Mouse (Mus musculus): ENCODE data around the gene Aff3.

Aff3 gene

DNA sequence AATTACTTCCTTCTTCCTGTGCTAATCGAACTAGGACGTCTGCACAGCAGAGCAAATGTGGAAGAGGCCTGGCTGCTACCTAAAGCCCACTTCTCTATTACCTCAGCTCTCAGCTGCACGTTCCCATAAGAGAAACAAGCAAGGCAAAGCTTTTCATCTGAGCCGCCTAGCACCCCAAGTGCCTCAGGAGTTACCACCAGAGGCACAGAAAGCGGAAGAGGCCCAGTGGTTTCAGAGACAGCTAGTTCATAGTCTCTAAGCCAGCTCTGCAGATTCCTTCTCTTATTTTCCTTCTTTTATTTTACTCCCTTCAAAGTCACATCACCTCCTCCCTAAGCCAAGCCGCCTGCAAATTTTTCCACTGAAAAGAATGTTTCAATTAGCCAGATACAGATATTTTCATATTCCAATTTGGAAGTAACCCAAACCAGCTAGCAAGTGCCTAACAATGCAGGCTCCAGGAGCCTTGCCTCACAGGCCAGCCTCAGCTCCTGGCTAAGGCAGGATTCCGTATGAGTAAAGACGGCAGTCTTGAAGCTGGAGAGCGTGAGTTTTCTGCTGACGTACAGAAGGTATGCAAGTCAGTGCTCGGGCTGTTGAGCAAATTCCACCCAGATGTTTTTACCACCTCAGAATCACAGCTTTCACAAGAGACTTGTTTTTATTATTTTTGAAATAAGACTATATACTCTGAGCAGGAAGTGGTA is 62.8 kb downstream of the Aff3 start:
- no peak for DNase-seq (ENCODE audit: low spot score in 2 of 2)

DNA sequence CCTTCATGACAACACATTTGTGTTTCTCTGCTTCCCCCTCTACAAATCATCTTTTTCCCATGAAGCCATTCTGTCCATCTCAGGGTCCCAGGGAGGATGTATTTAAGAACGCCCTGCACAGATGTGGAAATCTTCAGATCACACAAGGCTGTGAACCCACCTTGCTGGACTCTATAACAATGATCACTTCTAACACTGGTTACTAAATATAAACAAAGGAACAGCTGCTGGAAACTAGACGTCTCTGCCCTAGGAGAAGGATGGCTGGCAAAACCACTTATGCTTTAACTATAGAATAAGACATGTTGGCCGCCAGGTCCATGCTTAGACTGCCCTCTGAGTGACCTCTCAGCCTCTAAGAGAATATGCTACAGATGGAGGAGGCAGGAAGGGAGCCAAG is 69.4 kb downstream of the Aff3 start:
- DNase-seq (ENCODE audit: low spot score in 2 of 2) = no peak

GRCm38 (mm10) chr1:38594766-38595165 is 70.0 kb downstream of the Aff3 start:
- DNase-seq (ENCODE audit: low spot score in 2 of 2) = no peak

- DNase-seq (ENCODE audit: low spot score in 2 of 2) = no peak
These were observed 73.6 kb downstream of the Aff3 start for GRCm38 (mm10) chr1:38591194-38591593.

GRCm38 (mm10) chr1:38588741-38589140 is 76.0 kb downstream of the Aff3 start:
- no peak for DNase-seq (ENCODE audit: low spot score in 2 of 2)

- no peak for DNase-seq (ENCODE audit: low spot score in 2 of 2)
These were observed 82.4 kb downstream of the Aff3 start for GRCm38 (mm10) chr1:38582328-38582727.

DNA sequence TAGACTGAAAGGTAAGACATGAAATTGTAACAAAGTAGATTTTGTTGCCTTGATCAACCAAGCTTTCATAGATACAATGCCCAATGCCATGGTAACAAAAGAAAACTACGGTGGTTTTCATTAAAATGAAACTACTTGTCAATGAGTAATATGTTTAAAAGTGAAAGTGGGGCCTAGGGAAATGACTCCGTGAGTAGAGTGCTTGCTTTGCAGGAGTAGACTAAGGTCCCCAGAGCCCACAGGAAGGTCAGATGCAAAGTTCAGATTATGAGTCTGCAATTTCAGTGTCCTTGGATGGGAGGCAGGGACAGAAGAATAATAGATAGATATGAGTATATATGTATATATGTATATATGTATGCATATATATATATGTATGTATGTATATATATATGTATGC is 84.2 kb downstream of the Aff3 start:
- no peak for DNase-seq (ENCODE audit: low spot score in 2 of 2)

DNA sequence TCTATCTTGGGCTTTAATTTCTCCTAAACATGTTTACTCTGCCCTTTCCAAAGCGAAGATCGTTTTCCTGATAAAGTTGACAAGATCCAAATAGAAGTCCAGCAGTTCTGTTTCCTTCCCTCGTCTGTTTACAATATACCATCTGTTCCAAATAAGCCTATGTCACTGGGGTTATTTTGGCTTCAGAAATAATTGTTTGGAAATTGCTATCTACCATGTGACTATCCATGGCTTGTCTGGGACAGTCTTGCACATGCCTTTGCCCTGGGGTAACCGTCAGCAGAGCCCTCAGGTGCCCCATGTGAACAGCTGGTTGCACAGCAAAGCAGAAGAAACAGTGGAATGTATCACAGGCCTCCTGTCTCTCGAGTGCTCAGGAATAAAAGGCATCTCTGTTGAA is 86.4 kb downstream of the Aff3 start:
- DNase-seq (ENCODE audit: low spot score in 2 of 2) = no peak

- DNase-seq (ENCODE audit: low spot score in 2 of 2) = no peak
These were observed 97.0 kb downstream of the Aff3 start for GRCm38 (mm10) chr1:38567791-38568190.

DNA sequence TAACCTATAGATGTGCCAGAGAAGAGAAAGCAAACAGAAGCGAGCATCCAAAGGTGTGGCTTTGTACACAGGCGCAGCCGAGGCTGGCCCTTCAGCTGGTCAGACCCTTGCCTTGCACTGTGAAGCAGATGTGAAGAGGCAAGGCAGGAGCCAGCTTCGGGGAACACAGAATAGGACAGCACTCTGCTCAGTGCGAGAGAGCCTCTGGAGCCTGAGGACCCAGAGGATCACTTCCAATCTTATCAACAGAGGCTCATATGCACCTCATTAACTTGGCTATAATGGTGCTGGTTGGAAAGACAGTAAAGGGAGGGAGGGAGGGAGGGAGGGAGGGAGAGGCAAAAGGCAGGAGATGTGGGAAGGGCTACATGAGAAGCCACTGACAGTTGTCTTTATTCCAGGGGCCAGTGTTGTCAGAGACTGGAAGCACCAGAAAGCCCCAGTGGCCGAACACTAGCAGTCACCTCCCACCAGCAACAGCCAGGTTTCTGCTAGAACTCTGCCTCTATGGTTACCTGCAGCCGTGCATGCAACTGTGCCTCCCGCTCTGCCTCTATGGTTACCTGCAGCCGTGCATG is 98.6 kb downstream of the Aff3 start:
- no peak for DNase-seq (ENCODE audit: low spot score in 2 of 2)

- DNase-seq (ENCODE audit: low spot score in 2 of 2) = peak in 1 of 2 experiments; percentile 17
These were observed 99.4 kb downstream of the Aff3 start for GRCm38 (mm10) chr1:38565295-38565777.

DNA sequence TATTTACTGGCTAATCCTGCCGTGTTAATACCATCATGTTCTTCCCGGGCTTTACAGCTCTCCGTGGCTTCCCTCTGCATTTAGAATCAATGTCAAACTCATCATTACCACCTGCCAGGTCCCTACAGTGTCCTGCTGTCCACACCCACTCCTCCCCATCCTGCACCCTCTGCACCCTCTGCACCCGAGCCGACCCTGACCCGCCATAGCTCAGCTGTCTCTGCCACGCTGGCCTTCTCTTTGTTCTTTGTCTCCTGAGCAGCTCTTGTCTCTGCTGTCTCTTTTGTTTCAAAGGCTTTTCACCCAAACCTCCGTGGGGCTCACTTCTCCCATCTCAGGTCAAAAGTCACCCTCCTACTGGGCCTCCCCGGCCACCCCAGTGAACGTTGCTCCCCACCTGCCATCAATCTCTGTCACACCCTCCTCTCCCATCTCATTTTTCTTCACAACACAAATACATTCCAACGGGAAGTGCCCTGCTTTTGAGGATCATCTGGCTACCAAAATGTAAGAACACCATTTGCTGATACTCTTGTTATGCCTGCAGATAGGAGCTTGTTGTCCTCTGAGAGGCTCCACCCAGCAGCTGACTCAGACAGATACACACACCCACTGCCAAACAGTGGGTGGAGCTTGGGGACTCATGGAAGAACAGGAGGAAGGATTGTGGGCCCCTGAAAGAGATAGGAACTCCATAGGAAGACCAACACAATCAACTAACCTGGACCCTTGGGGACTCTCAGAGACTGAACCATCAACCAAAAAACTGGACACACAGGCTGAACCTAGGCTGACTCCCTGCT is 102.2 kb downstream of the Aff3 start:
- no peak for DNase-seq (ENCODE audit: low spot score in 2 of 2)

DNA sequence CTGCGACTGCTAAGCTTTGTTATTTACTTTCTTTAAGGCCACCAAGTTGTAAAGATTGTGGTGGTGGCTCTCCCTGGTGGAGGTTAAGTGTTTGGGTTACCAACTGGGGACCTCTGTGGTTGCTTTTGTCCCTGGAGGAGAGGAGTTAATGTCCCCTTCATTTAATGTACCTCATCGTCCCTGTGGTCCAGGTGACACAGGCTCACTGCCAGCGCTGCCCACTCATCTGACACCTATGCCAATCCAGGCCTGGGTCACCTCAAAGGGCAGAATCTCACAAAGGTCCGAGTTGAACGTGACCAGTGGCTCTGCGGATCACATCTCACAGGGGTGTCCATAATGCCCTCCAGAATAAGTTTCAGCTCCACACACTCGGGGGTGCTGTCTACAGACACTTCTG is 103.4 kb downstream of the Aff3 start:
- no peak for DNase-seq (ENCODE audit: low spot score in 2 of 2)

DNA sequence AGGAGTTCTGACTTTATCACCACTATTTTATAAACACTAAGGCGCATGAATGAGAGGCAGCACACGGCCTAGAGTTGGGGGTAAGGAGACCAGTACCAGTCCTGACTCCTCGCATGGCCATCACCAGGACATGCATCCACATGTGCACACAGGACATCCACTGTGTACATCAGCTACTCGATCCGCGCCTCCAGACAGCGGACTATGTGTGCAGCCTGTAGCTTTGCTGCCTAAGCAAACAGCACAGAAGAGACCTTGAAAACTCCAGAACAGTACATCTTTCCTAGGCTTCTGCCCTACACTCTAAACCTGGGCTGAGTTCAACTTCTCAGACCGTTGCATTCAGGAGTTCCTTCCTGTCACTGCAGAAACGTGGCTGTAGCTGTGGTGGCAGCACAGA is 104.1 kb downstream of the Aff3 start:
- DNase-seq (ENCODE audit: low spot score in 2 of 2) = no peak

DNA sequence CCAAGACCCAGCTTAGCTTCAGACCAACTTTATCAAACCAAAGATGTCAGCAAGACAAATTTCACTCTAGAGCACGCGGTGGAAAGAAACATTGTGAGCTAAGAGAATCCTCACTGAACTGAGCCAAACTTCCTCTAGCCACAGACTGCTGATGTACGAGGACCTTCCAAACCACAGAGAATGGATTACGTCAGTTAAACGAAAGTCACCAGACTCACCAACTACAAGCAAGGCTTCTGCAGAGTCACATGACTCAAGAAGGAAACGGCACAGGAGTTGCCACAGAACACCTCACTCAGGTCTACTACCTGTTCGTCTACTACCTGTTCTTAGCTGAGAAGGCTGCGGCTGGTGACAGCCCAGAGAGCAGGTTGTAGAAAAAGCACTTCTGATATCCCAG is 107.1 kb downstream of the Aff3 start:
- no peak for DNase-seq (ENCODE audit: low spot score in 2 of 2)

GRCm38 (mm10) chr1:38554546-38554945 is 110.2 kb downstream of the Aff3 start:
- DNase-seq (ENCODE audit: low spot score in 2 of 2) = no peak

DNA sequence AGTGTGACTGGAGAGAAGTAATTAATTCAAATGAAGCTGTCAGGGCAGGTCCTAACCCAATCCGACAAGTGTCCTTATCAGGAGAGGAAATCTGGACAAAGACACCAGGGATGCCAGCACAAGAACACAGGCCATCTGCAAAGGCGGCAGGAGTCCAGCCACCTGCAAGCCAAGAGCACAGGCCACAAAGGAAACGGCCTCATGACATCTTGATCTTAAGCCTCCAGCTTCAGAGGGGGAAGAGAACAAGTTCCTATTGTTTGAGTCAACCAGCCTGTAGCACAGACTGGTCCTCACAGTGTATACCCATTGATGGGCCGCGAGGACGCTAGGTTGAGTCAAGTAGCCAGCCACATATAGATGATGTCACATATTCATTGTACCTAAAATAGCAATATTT is 111.7 kb downstream of the Aff3 start:
- DNase-seq (ENCODE audit: low spot score in 2 of 2) = no peak

DNA sequence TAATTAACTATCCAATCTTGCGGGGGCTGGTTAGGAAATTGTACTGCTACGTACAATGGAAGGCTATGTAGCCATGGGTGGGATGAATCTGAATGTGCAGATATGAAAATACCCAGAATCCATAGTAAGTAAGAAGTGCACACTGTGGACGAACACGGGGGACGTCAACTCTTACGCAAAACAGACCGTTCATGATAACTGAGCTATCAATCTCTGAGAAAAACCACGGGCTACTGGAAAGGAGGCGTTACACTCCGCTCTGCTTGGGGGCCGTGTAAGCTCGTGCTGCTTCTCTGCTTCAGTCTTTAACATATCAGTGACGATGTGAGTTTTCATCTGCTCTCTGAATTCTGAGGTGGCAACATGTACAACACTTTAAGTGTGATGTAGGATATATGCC is 114.2 kb downstream of the Aff3 start:
- no peak for DNase-seq (ENCODE audit: low spot score in 2 of 2)

- no peak for DNase-seq (ENCODE audit: low spot score in 2 of 2)
These were observed 115.8 kb downstream of the Aff3 start for GRCm38 (mm10) chr1:38548671-38549661.

DNA sequence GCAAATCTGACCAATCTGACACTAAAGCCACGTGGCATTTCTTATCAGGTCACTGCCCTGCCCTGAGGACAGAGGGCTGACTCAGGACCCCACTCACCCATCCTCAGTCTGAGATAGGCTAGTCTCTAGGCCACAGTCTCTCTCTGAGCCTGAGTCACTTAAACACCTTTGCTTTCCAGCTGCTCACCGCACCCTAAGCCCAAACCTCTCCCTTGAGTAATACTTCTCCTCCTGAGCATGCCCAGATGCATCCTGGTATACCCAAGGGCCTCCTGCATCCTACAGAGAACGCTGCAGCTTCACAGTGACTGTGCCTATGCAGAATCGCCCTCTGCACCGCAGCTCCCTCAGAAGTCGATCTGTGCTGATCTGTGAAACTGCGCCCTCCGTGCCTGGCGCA is 117.1 kb downstream of the Aff3 start:
- no peak for DNase-seq (ENCODE audit: low spot score in 2 of 2)

DNA sequence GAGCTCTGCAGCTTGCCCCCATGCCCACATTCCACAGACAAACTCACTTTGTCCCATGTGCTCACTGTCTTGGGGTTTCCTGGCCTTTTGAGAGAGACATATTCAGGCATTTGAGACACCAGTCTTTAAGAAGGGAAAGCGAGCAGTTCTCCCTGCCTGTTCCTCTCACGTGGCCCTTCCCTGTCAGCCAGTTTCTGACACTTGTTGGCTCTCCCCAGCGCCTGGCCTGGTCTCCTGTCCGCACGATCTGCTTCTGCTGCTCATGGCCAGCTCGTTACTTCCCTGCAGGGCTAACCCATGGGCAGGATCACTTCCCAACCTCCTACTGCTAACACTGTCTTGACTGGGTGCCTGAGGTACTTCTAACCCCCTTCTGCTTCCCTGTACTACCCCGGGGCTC is 118.1 kb downstream of the Aff3 start:
- DNase-seq (ENCODE audit: low spot score in 2 of 2) = no peak

All from cerebellum, postnatal 4 days (tissue).